Mouse (Mus musculus) G1E-ER4 (cell line): ENCODE results near the gene Gskip. TPM values are rescaled to one million over a fixed set of nuclear protein-coding genes. Genes with fewer than 3 reads are reported as not detected.

Experiments used
- GATA1 ChIP-seq: IDR thresholded peaks from one replicate; pipeline ENCODE4 v1.8.0; 2012; ENCODE audit warnings: low read length, inconsistent platforms
- polyA plus RNA-seq: library from polyadenylated mRNA; stranded (reverse); fragments of >175 nt; gene quantifications from 2 replicates; pipeline ENCODE4 v1.2.3, GENCODE M21; 2012

Gene Gskip
- polyA plus RNA-seq, 1 experiment: 2.5 TPM

DNA sequence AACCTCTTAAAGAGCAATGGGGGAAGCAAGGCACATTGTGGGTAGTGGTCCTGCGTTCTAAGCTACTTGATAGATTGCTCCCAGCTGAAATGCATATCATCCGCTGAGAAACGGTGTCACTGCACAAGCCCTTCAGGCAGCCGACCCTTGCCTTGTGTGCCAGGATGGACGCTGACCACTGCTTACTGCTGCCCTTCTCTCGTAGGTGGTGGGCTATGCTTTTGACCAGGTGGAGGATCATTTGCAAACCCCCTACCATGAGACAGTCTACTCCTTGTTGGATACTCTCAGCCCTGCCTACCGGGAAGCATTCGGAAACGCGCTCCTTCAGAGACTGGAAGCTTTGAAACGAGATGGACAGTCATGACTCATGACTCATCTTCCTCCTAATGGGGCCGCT lies 15.8 kb downstream of the Gskip start:
- no peak for TF ChIP-seq GATA1

GRCm38 (mm10) chr12:105705799-105706487 lies 21.3 kb downstream of the Gskip start, which contains the start of gene Ak7:
TSS of gene Ak7 (plus strand) at chr12:105705976.
- no peak for TF ChIP-seq GATA1

- TF ChIP-seq GATA1: no peak
These were observed 34.0 kb downstream of the Gskip start for GRCm38 (mm10) chr12:105718616-105719015.

GRCm38 (mm10) chr12:105720196-105720595 lies 35.6 kb downstream of the Gskip start:
- TF ChIP-seq GATA1: no peak

DNA sequence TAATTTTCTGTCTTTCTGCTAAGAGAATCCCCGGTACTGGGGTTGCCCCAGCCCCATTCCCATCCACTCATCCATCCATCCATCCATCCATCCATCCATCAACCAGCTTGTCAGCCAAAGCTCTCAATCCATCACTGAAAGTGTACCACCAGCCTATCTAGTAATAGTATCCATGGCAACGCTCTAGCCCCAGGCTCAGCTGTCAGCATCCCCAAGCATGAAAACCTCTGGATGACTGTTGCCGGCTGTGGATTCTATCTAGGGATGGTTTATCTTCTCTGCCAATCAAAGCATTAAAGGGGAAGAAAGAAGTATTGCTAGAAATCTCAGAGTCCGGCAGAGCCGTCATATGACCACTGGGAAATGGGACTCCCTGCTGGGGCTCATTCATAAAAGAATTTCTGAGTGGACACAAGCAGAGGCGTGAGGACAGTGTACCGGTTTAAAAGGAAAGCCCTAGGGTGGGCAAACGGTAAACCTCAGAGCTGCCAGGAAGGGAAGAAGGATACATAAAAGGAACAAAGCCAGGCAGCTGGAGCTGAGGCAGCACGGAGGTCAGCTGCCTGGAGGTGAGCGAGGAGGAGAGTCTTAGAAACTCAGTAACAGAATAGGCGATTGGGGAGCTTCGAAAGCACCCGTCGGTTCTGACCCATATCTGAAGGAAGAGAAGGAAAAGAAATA lies 37.0 kb downstream of the Gskip start:
- TF ChIP-seq GATA1: no peak

GRCm38 (mm10) chr12:105722657-105723056 lies 38.0 kb downstream of the Gskip start:
- no peak for TF ChIP-seq GATA1

DNA sequence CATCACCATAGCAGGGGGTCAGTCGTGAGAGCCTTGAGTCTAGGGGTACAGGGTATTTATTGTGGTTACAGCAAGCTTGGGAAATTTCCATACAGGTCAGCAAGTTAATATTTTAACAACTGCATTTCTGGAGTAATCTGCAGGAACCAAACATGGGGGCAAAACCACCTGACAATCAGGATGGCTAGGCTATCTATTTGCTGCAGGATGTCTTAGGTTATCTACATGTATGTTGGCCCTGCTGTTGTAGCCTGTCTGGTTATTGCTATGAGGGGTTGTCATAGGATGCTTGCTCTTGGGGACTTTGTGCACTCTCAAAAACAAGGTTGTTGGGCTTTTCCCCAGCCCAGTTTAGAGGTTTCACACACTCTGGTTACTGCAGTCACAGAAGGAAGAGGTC lies 40.0 kb downstream of the Gskip start:
- no peak for TF ChIP-seq GATA1

- no peak for TF ChIP-seq GATA1
These were observed 41.1 kb downstream of the Gskip start for GRCm38 (mm10) chr12:105725736-105726135.

DNA sequence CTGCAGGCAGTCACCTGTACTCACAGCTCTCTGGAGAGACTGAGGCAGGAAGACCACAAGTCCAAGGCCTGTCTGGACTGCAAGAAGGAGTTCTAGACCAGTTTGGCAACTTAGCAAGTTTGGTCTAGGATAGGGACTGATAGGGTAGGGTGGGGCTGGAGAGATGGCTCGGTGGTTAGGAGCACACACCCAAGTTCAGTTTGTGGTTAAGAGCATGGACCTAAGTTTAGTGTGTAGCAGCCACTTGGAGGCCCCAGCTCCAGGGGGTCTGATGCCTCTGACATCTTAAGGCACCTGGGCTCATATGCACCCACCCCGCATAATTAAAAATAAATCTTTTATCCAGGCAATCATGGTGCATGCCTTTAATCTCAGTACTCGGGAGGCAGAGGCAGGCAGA lies 42.6 kb downstream of the Gskip start:
- no peak for TF ChIP-seq GATA1

DNA sequence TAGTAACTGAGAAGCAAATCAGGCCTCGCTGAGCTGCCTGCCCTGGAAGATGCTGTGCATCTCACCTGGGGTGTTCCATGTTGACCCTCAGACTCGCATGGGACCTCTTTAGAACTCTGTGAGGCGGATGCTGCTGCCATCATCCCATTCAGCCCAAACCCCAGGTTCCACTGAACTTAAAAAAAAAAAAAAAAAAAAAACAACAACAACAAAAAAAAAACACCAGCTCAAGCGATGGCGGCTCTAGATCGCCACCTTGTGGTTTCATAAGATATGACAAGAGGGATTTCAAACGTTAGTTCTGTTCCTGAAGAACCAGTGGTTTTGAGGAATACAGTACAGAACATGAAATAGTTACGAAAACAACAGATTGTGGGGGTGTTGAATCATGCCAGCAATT lies 43.3 kb downstream of the Gskip start:
- TF ChIP-seq GATA1: no peak

DNA sequence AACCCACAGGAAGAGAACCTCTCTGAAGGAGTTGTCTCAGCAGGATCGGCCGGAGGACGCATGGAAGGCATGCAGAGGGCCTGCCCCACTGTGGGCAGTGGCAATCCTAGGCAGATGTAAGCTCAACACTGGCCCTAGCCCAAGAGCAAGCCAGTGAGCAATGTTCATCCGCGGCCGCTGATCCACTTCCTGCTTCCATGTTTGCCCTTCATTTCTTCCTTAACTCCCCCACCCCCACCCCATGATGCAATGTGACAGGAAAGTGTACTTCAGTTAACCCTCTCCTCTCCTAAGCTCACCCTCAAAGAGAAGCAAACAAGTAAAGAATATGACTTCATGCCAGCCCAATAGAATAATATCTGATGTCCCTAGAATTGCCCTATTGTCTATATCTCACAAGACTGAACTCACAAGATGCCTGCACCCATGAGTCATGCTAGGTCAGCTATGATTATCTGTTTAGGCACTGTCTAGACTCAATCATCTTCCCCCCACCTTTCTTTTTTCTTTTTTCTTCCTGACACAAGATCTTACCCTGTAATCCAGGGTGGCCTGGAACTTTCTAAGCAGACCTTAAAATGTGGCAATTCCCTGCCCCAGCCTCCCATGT lies 46.3 kb downstream of the Gskip start:
- TF ChIP-seq GATA1: no peak

- TF ChIP-seq GATA1: no peak
These were observed 48.9 kb downstream of the Gskip start for GRCm38 (mm10) chr12:105733370-105734159.

DNA sequence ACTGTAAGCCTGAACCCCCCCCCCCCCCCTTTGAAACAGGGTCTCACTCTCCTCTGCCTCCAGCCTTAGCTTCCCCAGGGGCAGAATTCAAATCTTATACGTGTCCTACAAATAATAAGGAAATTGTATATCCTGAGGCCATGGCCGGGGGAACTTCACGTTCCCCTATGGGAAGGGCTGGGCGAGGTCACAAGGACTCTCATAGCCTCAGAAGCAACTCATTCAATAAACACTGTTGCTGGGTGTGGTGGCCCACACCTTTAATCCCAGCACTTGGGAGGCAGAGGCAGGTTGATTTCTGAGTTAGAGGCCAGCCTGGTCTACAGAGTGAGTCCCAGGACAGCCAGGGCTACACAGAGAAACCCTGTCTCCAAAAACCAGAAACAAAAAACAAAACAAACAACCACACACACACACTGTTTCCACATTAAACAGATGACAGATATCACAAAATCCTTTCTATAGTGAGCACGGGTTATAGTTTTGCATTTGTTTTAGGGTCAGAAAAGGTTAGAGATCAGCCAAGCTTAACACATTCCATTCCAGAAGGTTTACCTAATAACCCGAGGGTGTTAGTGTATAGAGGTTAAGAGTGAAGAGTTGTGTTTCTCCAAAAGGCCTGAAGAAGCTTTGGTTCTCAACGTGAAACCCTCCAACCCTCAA lies 50.7 kb downstream of the Gskip start:
- no peak for TF ChIP-seq GATA1

GRCm38 (mm10) chr12:105735889-105736251 lies 51.2 kb downstream of the Gskip start:
- TF ChIP-seq GATA1: no peak

GRCm38 (mm10) chr12:105738316-105739096 lies 53.9 kb downstream of the Gskip start:
- no peak for TF ChIP-seq GATA1
